In the genomic region with DNA sequence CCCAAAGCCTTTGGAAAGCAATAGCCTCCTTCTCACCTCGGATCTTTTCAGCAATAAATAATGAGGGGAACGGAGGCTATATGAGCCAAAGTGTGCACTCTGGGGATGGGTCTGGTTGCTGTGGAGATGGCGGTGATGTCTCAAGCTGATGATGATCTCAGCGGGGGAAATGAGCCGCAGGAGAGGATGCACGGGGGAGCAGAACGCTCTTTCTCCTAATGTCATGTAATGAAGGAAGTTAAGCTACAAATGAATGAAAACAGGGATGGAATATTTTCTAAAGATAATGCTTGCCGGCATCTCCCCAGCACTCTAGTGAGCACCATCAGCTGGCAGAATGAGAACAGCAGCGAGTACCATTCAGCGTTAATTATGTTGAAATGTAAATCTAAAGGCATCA, we compare ENCODE assay signal across 12 mouse cellular contexts.
DNase-seq lines count a peak whose midpoint lies in the region; ATAC-seq and TF ChIP-seq lines count a peak whose summit lies in the region.
"Had no signal": no experiment of that assay in that cellular context is flagged by ENCODE, and none has a peak within 500 bp of the region (broad histone marks: within the 10 kb centered on the region; RNA-seq: fewer than 3 reads in every experiment).

No protein-coding gene starts in this region.

- no peak for DNase-seq in frontal cortex, postnatal 25 days (ENCODE audit: low spot score in 2 of 2)
- DNase-seq in midbrain, embryonic 11.5 days (ENCODE audit: low spot score, missing footprints) = no peak
- DNase-seq in urinary bladder, adult 2 months (ENCODE audit: low spot score) = no peak
- no peak for DNase-seq in T-cell, adult 2 months (ENCODE audit: low spot score)
- DNase-seq: liver; thymus, postnatal 36 days had no signal

- no peak overlapping the region for H3K9ac ChIP-seq in midbrain, embryonic 13.5 days (replicated peaks)
- H3K9ac ChIP-seq in midbrain, embryonic 11.5 days (ENCODE audit: low read length) = no peak overlapping the region
- H3K9ac ChIP-seq in hindbrain, embryonic 13.5 days = no peak overlapping the region
- H3K9ac ChIP-seq: lung, embryonic 15.5 days had no signal

- H3K36me3 ChIP-seq in midbrain, embryonic 13.5 days = no peaks in the 10 kb centered on the region
- H3K36me3 ChIP-seq in midbrain, embryonic 11.5 days (ENCODE audit: control insufficient read depth, insufficient read depth, low read length) = no peaks in the 10 kb centered on the region
- H3K36me3 ChIP-seq in hindbrain, embryonic 13.5 days = no peaks in the 10 kb centered on the region
- H3K36me3 ChIP-seq: lung, embryonic 15.5 days had no signal

- no peaks in the 10 kb centered on the region for H3K9me3 ChIP-seq in midbrain, embryonic 13.5 days
- H3K9me3 ChIP-seq in midbrain, embryonic 11.5 days (ENCODE audit: control insufficient read depth, low read length) = no peaks in the 10 kb centered on the region
- H3K9me3 ChIP-seq in hindbrain, embryonic 13.5 days = no peaks in the 10 kb centered on the region
- H3K9me3 ChIP-seq: lung, embryonic 15.5 days had no signal

- peaks cover 27% of the 10 kb centered on the region for H3K4me1 ChIP-seq in midbrain, embryonic 13.5 days (replicated peaks)
- no peaks in the 10 kb centered on the region for H3K4me1 ChIP-seq in midbrain, embryonic 11.5 days (ENCODE audit: control insufficient read depth, insufficient read depth, low read length)
- peaks cover 34% of the 10 kb centered on the region for H3K4me1 ChIP-seq in hindbrain, embryonic 13.5 days (replicated peaks)
- H3K4me1 ChIP-seq in olfactory bulb, adult 2 months (ENCODE audit: control insufficient read depth, insufficient read depth, low read length) = peaks cover 6% of the 10 kb centered on the region; the same call in 1 of the 2 replicates
- H3K4me1 ChIP-seq: lung, embryonic 15.5 days had no signal

- H3K4me3 ChIP-seq in midbrain, embryonic 13.5 days (replicated peaks) = no peak overlapping the region
- H3K4me3 ChIP-seq in midbrain, embryonic 11.5 days (ENCODE audit: low read depth, low read length) = no peak overlapping the region
- H3K4me3 ChIP-seq in hindbrain, embryonic 13.5 days = peak overlapping the region; percentile 19
- peak overlapping the region; percentile 32 for H3K4me3 ChIP-seq in olfactory bulb, adult 2 months (ENCODE audit: insufficient read depth, low read depth, low read length)
- H3K4me3 ChIP-seq: erythroblast, embryonic 14.5 days; lung, embryonic 15.5 days had no signal

- ATAC-seq in frontal cortex, adult (ENCODE audit: low TSS enrichment) = peak; percentile 50; the same call in 1 of the 2 replicates
- ATAC-seq in midbrain, embryonic 13.5 days = peak; percentile 45; the same call in 1 of the 2 replicates
- ATAC-seq in midbrain, embryonic 11.5 days (ENCODE audit: low FRiP score) = no peak
- ATAC-seq in hindbrain, embryonic 13.5 days (ENCODE audit: low FRiP score) = peak; percentile 59; the same call in 1 of the 2 replicates

- no peak for TF ChIP-seq CTCF in olfactory bulb, adult 2 months (IDR thresholded peaks at IDR 0.05; ENCODE audit: insufficient read depth, low read depth, low read length)

- no peaks in the 10 kb centered on the region for H3K27me3 ChIP-seq in midbrain, embryonic 13.5 days
- H3K27me3 ChIP-seq in midbrain, embryonic 11.5 days (ENCODE audit: control insufficient read depth, insufficient read depth, low read length) = no peaks in the 10 kb centered on the region
- no peaks in the 10 kb centered on the region for H3K27me3 ChIP-seq in hindbrain, embryonic 13.5 days
- H3K27me3 ChIP-seq: lung, embryonic 15.5 days had no signal

- 35% methylated on average over 10 of the region's 10 CpGs for WGBS in midbrain, embryonic 13.5 days
- 67% methylated on average over 10 of the region's 10 CpGs for WGBS in midbrain, embryonic 11.5 days
- WGBS in hindbrain, embryonic 13.5 days = 26% methylated on average over 10 of the region's 10 CpGs
- WGBS in olfactory bulb, adult 2 months = 20% methylated on average over 10 of the region's 10 CpGs

- TF ChIP-seq POLR2A in olfactory bulb, adult 2 months (IDR thresholded peaks at IDR 0.05; ENCODE audit: insufficient read depth, low read depth, low read length) = no peak

- peak overlapping the region; percentile 68 for H3K27ac ChIP-seq in midbrain, embryonic 13.5 days
- H3K27ac ChIP-seq in midbrain, embryonic 11.5 days (ENCODE audit: low read depth, low read length) = no peak overlapping the region
- peak overlapping the region; percentile 85 for H3K27ac ChIP-seq in hindbrain, embryonic 13.5 days
- H3K27ac ChIP-seq in olfactory bulb, adult 2 months (ENCODE audit: insufficient read depth, low read depth, low read length) = peak overlapping the region; percentile 64; the same call in 1 of the 2 replicates
- H3K27ac ChIP-seq: lung, embryonic 15.5 days had no signal

- peak overlapping the region; percentile 34 for H3K4me2 ChIP-seq in midbrain, embryonic 13.5 days (replicated peaks)
- H3K4me2 ChIP-seq in midbrain, embryonic 11.5 days = no peak overlapping the region
- H3K4me2 ChIP-seq in hindbrain, embryonic 13.5 days = peak overlapping the region; percentile 45
- H3K4me2 ChIP-seq: lung, embryonic 15.5 days had no signal

Comparison
In these comparisons a context has a peak if more than half of its experiments do, and no peak if none do; other contexts are left out.
1. H3K4me3 ChIP-seq: peak in hindbrain, embryonic 13.5 days (single experiment) and olfactory bulb, adult 2 months (single experiment); none in midbrain, embryonic 13.5 days (single experiment) and midbrain, embryonic 11.5 days (single experiment).